Comparison of ENCODE assay signal across 8 mouse cellular contexts in the genomic region with DNA sequence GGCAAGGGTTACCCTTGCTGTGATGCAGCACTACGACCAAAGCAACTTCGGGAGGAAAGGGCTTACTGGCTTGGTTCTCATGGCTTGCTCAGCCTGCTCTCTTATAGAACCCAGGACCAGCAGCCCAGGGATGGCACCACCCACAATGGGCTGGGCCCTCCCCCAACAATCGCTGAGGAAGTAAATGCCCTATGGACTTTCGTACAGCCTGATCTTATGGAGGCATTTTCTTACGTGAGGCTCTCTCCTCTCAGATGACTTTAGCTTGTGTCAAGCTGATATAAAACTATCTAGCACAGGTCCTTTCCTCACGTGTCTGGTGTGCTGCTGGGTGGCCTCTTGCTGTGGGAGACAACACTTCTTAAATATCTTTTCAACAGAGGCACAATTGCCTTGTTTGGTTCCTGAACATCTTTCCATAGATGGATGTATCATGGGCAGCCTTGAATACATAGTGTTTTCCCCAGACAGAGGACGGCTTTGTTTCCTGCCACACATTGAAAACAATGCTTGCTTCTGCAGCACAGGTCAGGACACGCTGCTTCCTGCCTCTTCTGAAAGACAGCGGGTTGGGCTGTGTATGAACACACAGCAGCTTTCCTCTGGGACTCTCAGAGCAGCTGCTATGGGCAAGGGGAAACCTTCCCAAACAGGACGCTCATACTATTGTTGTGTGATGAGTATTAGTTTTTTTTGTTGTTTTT. TPM values are rescaled to one million over a fixed set of nuclear protein-coding genes. Genes with fewer than 3 reads are reported as not detected.
DNase-seq lines count a peak whose midpoint lies in the region; ATAC-seq lines count a peak whose summit lies in the region.

No protein-coding gene starts in this region.

- peaks cover 12% of the 10 kb centered on the region for H3K36me3 ChIP-seq in liver, embryonic 11.5 days (ENCODE audit: control insufficient read depth, insufficient read depth, low read length)
- H3K36me3 ChIP-seq in embryonic facial prominence, embryonic 10.5 days (replicated peaks), result peaks cover 49% of the 10 kb centered on the region
- peaks cover 35% of the 10 kb centered on the region for H3K36me3 ChIP-seq in heart, embryonic 16.5 days (ENCODE audit: control insufficient read depth, insufficient read depth)
- H3K36me3 ChIP-seq in stomach, embryonic 14.5 days (ENCODE audit: control insufficient read depth, insufficient read depth, low read length), result peaks cover 26% of the 10 kb centered on the region

- 57% methylated on average over 10 of the region's 10 CpGs for WGBS in liver, embryonic 11.5 days
- WGBS in embryonic facial prominence, embryonic 10.5 days, result 28% methylated on average over 10 of the region's 10 CpGs
- WGBS in heart, embryonic 16.5 days, result 41% methylated on average over 10 of the region's 10 CpGs
- WGBS in stomach, embryonic 14.5 days, result 55% methylated on average over 10 of the region's 10 CpGs

- no peak overlapping the region for H3K9ac ChIP-seq in liver, embryonic 11.5 days (ENCODE audit: low read depth, low read length)
- H3K9ac ChIP-seq in heart, embryonic 16.5 days (ENCODE audit: low read length), result peak overlapping the region; percentile 29
- no peak overlapping the region for H3K9ac ChIP-seq in stomach, embryonic 14.5 days (replicated peaks; ENCODE audit: low read depth, low read length)

- ATAC-seq in liver, embryonic 11.5 days (replicated peaks; ENCODE audit: low FRiP score), result 0 out of 2 replicates have a peak, but pooled peaks have one; percentile 23
- peak; percentile 77 for ATAC-seq in heart, embryonic 16.5 days (replicated peaks; ENCODE audit: extremely low read depth, insufficient read depth, low FRiP score)
- peak; percentile 53 for ATAC-seq in stomach, embryonic 14.5 days (ENCODE audit: insufficient number of reproducible peaks, insufficient read depth, low FRiP score, low read depth)

- DNase-seq in liver, embryonic 11.5 days (ENCODE audit: low spot score), result no peak
- DNase-seq in liver, result no peak
- peak; percentile 40 for DNase-seq in embryonic facial prominence, embryonic 10.5 days (ENCODE audit: low spot score)
- DNase-seq in kidney, postnatal 36 days, result peak; percentile 29 to 34
- DNase-seq in right cerebral cortex, postnatal 10 days (ENCODE audit: low spot score in 2 of 2), result no peak
- no peak for DNase-seq in urinary bladder, adult 2 months (ENCODE audit: low spot score)

- H3K4me3 ChIP-seq in liver, embryonic 11.5 days (ENCODE audit: low read depth, low read length), result no peak overlapping the region
- peak overlapping the region; percentile 8; the same call in 1 of the 2 replicates for H3K4me3 ChIP-seq in embryonic facial prominence, embryonic 10.5 days
- H3K4me3 ChIP-seq in heart, embryonic 16.5 days (ENCODE audit: low read length), result no peak overlapping the region
- H3K4me3 ChIP-seq in stomach, embryonic 14.5 days (ENCODE audit: low read depth, low read length), result no peak overlapping the region

- H3K27ac ChIP-seq in liver, embryonic 11.5 days (ENCODE audit: low read depth, low read length), result no peak overlapping the region
- peak overlapping the region; percentile 77 for H3K27ac ChIP-seq in embryonic facial prominence, embryonic 10.5 days (replicated peaks)
- H3K27ac ChIP-seq in heart, embryonic 16.5 days (ENCODE audit: low read length), result peak overlapping the region; percentile 93
- H3K27ac ChIP-seq in stomach, embryonic 14.5 days (ENCODE audit: low read length), result peak overlapping the region; percentile 63

- H3K27me3 ChIP-seq in liver, embryonic 11.5 days (replicated peaks; ENCODE audit: control insufficient read depth, insufficient read depth, low read length), result no peaks in the 10 kb centered on the region
- H3K27me3 ChIP-seq in embryonic facial prominence, embryonic 10.5 days (replicated peaks; ENCODE audit: low read depth, poor library complexity, severe bottlenecking), result no peaks in the 10 kb centered on the region
- H3K27me3 ChIP-seq in heart, embryonic 16.5 days (ENCODE audit: control insufficient read depth, insufficient read depth, low read length), result no peaks in the 10 kb centered on the region
- H3K27me3 ChIP-seq in stomach, embryonic 14.5 days (ENCODE audit: control insufficient read depth, insufficient read depth, low read length), result no peaks in the 10 kb centered on the region

- no peaks in the 10 kb centered on the region; the same call in 1 of the 2 replicates for H3K4me1 ChIP-seq in liver, embryonic 11.5 days (replicated peaks; ENCODE audit: control insufficient read depth, insufficient read depth, low read length)
- H3K4me1 ChIP-seq in embryonic facial prominence, embryonic 10.5 days, result peaks cover 20% of the 10 kb centered on the region
- peaks cover 13% of the 10 kb centered on the region for H3K4me1 ChIP-seq in heart, embryonic 16.5 days (ENCODE audit: control insufficient read depth, insufficient read depth, low read length)
- H3K4me1 ChIP-seq in stomach, embryonic 14.5 days (ENCODE audit: control insufficient read depth, insufficient read depth, low read length), result no peaks in the 10 kb centered on the region

- H3K4me2 ChIP-seq in liver, embryonic 11.5 days, result no peak overlapping the region
- peak overlapping the region; percentile 48 for H3K4me2 ChIP-seq in heart, embryonic 16.5 days (ENCODE audit: low read depth, low read length)
- H3K4me2 ChIP-seq in stomach, embryonic 14.5 days (replicated peaks; ENCODE audit: low read depth, low read length), result no peak overlapping the region

- no peaks in the 10 kb centered on the region for H3K9me3 ChIP-seq in liver, embryonic 11.5 days (ENCODE audit: control insufficient read depth, low read length)
- H3K9me3 ChIP-seq in embryonic facial prominence, embryonic 10.5 days, result peaks cover 7% of the 10 kb centered on the region; the same call in 1 of the 2 replicates
- H3K9me3 ChIP-seq in heart, embryonic 16.5 days (replicated peaks; ENCODE audit: control insufficient read depth, low read length), result peaks cover 9% of the 10 kb centered on the region
- no peaks in the 10 kb centered on the region for H3K9me3 ChIP-seq in stomach, embryonic 14.5 days (ENCODE audit: control insufficient read depth, low read depth, low read length)

RNA-seq across cellular contexts. Expression of a gene that starts 31.5 kb away (rescaled TPM):
- polyA plus RNA-seq in liver, embryonic 11.5 days (2014; fragmentation: Nextera tagmentation; extraction: Ambion mirVana), result 31.1 and 32.2 TPM in 2 replicates
- 52.6 and 59.1 TPM in 2 replicates for polyA plus RNA-seq in embryonic facial prominence, embryonic 10.5 days (2016; fragmentation: Nextera tagmentation; extraction: Ambion mirVana)
- polyA plus RNA-seq in heart, embryonic 16.5 days (2015; fragmentation: Nextera tagmentation; extraction: Ambion mirVana), result 36.5 and 40.9 TPM in 2 replicates
- polyA plus RNA-seq in stomach, embryonic 14.5 days (2014; fragmentation: Nextera tagmentation; extraction: Ambion mirVana), result 75.8 and 82.2 TPM in 2 replicates
- polyA plus RNA-seq in urinary bladder, adult 2 months (2012; rRNA removed), result 29.8 and 31.0 TPM in 2 replicates

Comparison
In these comparisons a context has a peak if more than half of its experiments do, and no peak if none do; other contexts are left out.
1. ATAC-seq: peak in every context shown above with its lines; median percentile 77 in heart, embryonic 16.5 days; 53 in stomach, embryonic 14.5 days; 23 in liver, embryonic 11.5 days.
2. DNase-seq: peak in embryonic facial prominence, embryonic 10.5 days (single experiment) and kidney, postnatal 36 days (2 of 2); none in liver, embryonic 11.5 days (single experiment), liver (single experiment), right cerebral cortex, postnatal 10 days (0 of 2) and urinary bladder, adult 2 months (single experiment).